Mouse (Mus musculus): Measurements from ENCODE around the gene Commd1. TPM values are rescaled to one million over a fixed set of nuclear protein-coding genes. Genes with fewer than 3 reads are reported as not detected.

The Commd1 gene
- polyA plus RNA-seq, 1 experiment from 2014 or later: 388 TPM

- Histone ChIP-seq H3K9ac (replicated peaks) (no peak overlapping the region), H3K27me3 (peaks cover 9% of the 10 kb centered on the region; the same call in 1 of the 2 replicates), H3K4me2 (no peak overlapping the region), H3K4me3 (replicated peaks) (no peak overlapping the region), H3K36me3 (no peaks in the 10 kb centered on the region), H3K27ac (no peak overlapping the region), H3K9me3 (no peaks in the 10 kb centered on the region), H3K4me1 (replicated peaks) (peaks cover 10% of the 10 kb centered on the region; the same call in 1 of the 2 replicates)
- no peak for ATAC-seq (ENCODE audit: insufficient number of reproducible peaks, insufficient read depth, low FRiP score, low TSS enrichment, low read depth)
- WGBS: 84% methylated on average over 8 of the region's 8 CpGs
These were observed 113.6 kb downstream of the Commd1 start for GRCm38 (mm10) chr11:22868582-22868981.

- H3K4me3 ChIP-seq (replicated peaks): no peak overlapping the region
- no peak overlapping the region for H3K27ac ChIP-seq
- peaks cover 8% of the 10 kb centered on the region; the same call in 1 of the 2 replicates for H3K4me1 ChIP-seq (replicated peaks)
- no peak overlapping the region for H3K9ac ChIP-seq (replicated peaks)
- no peak for ATAC-seq (ENCODE audit: insufficient number of reproducible peaks, insufficient read depth, low FRiP score, low TSS enrichment, low read depth)
- no peaks in the 10 kb centered on the region for H3K36me3 ChIP-seq
- no peaks in the 10 kb centered on the region for H3K9me3 ChIP-seq
- H3K4me2 ChIP-seq: no peak overlapping the region
- 90% methylated on average over 5 of the region's 5 CpGs for WGBS
- H3K27me3 ChIP-seq: peaks cover 13% of the 10 kb centered on the region
These were observed 114.5 kb downstream of the Commd1 start for GRCm38 (mm10) chr11:22867691-22868090.

- no peaks in the 10 kb centered on the region for H3K9me3 ChIP-seq
- H3K27me3 ChIP-seq: peaks cover 28% of the 10 kb centered on the region
- no peak overlapping the region for H3K27ac ChIP-seq
- no peak overlapping the region for H3K4me2 ChIP-seq
- no peak for ATAC-seq (ENCODE audit: insufficient number of reproducible peaks, insufficient read depth, low FRiP score, low TSS enrichment, low read depth)
- WGBS: 86% methylated on average over 7 of the region's 7 CpGs
- H3K4me1 ChIP-seq (replicated peaks): no peaks in the 10 kb centered on the region
- H3K9ac ChIP-seq (replicated peaks): no peak overlapping the region
- no peak overlapping the region for H3K4me3 ChIP-seq (replicated peaks)
- no peaks in the 10 kb centered on the region for H3K36me3 ChIP-seq
These were observed 116.4 kb downstream of the Commd1 start for GRCm38 (mm10) chr11:22865635-22866246.

- Histone ChIP-seq H3K27me3 (peaks cover 35% of the 10 kb centered on the region), H3K9ac (replicated peaks) (no peak overlapping the region), H3K36me3 (no peaks in the 10 kb centered on the region), H3K4me2 (no peak overlapping the region), H3K4me1 (replicated peaks) (peaks cover 7% of the 10 kb centered on the region; the same call in 1 of the 2 replicates), H3K4me3 (replicated peaks) (no peak overlapping the region), H3K9me3 (no peaks in the 10 kb centered on the region), H3K27ac (no peak overlapping the region)
- WGBS: 53% methylated on average over 8 of the region's 8 CpGs
- no peak for ATAC-seq (ENCODE audit: insufficient number of reproducible peaks, insufficient read depth, low FRiP score, low TSS enrichment, low read depth)
These were observed 117.7 kb downstream of the Commd1 start for GRCm38 (mm10) chr11:22864305-22865060.

GRCm38 (mm10) chr11:22863581-22863980 lies 118.6 kb downstream of the Commd1 start:
- H3K4me2 ChIP-seq: no peak overlapping the region
- ATAC-seq (ENCODE audit: insufficient number of reproducible peaks, insufficient read depth, low FRiP score, low TSS enrichment, low read depth): no peak
- H3K4me3 ChIP-seq (replicated peaks): no peak overlapping the region
- WGBS: 53% methylated on average over 4 of the region's 4 CpGs
- peaks cover 42% of the 10 kb centered on the region for H3K27me3 ChIP-seq
- no peak overlapping the region for H3K9ac ChIP-seq (replicated peaks)
- H3K27ac ChIP-seq: no peak overlapping the region
- no peaks in the 10 kb centered on the region for H3K36me3 ChIP-seq
- no peaks in the 10 kb centered on the region for H3K9me3 ChIP-seq
- H3K4me1 ChIP-seq (replicated peaks): peaks cover 11% of the 10 kb centered on the region

GRCm38 (mm10) chr11:22861315-22861714 lies 120.9 kb downstream of the Commd1 start:
- Histone ChIP-seq H3K9ac (replicated peaks) (no peak overlapping the region), H3K4me3 (replicated peaks) (no peak overlapping the region), H3K27ac (no peak overlapping the region), H3K27me3 (peaks cover 63% of the 10 kb centered on the region), H3K4me1 (replicated peaks) (peaks cover 20% of the 10 kb centered on the region), H3K9me3 (no peaks in the 10 kb centered on the region), H3K4me2 (no peak overlapping the region), H3K36me3 (no peaks in the 10 kb centered on the region)
- WGBS: 70% methylated on average over 4 of the region's 4 CpGs
- no peak for ATAC-seq (ENCODE audit: insufficient number of reproducible peaks, insufficient read depth, low FRiP score, low TSS enrichment, low read depth)

- H3K9ac ChIP-seq (replicated peaks): peak within 1 kb of the TSS; percentile 71
- 0 out of 2 replicates have a peak, but pooled peaks have one; percentile 22 for ATAC-seq (ENCODE audit: insufficient number of reproducible peaks, insufficient read depth, low FRiP score, low TSS enrichment, low read depth)
- H3K27ac ChIP-seq: no peak within 1 kb of the TSS
- peaks cover 20% of the 10 kb centered on the region for H3K4me1 ChIP-seq (replicated peaks)
- 4% methylated on average over 41 of the region's 41 CpGs for WGBS
- H3K36me3 ChIP-seq: no peaks in the 10 kb centered on the region
- H3K4me2 ChIP-seq: peak within 1 kb of the TSS; percentile 98
- H3K27me3 ChIP-seq: peaks cover 63% of the 10 kb centered on the region
- peak within 1 kb of the TSS; percentile 73 for H3K4me3 ChIP-seq (replicated peaks)
- H3K9me3 ChIP-seq: no peaks in the 10 kb centered on the region
These were observed 121.6 kb downstream of the Commd1 start, which contains the start of gene B3gnt2 for GRCm38 (mm10) chr11:22860335-22861227. TSS of gene B3gnt2 (minus strand) at chr11:22860961.

- Histone ChIP-seq H3K4me2 (peak overlapping the region; percentile 98), H3K27me3 (peaks cover 60% of the 10 kb centered on the region), H3K9me3 (no peaks in the 10 kb centered on the region), H3K9ac (replicated peaks) (peak overlapping the region; percentile 71), H3K4me3 (replicated peaks) (peak overlapping the region; percentile 73), H3K4me1 (replicated peaks) (peaks cover 20% of the 10 kb centered on the region), H3K36me3 (no peaks in the 10 kb centered on the region), H3K27ac (no peak overlapping the region)
- WGBS: under 1% methylated on average over 54 of the region's 55 CpGs
- peak; percentile 87 for ATAC-seq (ENCODE audit: insufficient number of reproducible peaks, insufficient read depth, low FRiP score, low TSS enrichment, low read depth)
These were observed 122.4 kb downstream of the Commd1 start for GRCm38 (mm10) chr11:22859633-22860334.

- H3K27me3 ChIP-seq: peaks cover 55% of the 10 kb centered on the region
- H3K27ac ChIP-seq: no peak overlapping the region
- WGBS: 0% methylated on average over 40 of the region's 41 CpGs
- no peaks in the 10 kb centered on the region for H3K36me3 ChIP-seq
- peak overlapping the region; percentile 98 for H3K4me2 ChIP-seq
- H3K9ac ChIP-seq (replicated peaks): peak overlapping the region; percentile 71
- H3K4me3 ChIP-seq (replicated peaks): peak overlapping the region; percentile 73
- ATAC-seq (ENCODE audit: insufficient number of reproducible peaks, insufficient read depth, low FRiP score, low TSS enrichment, low read depth): no peak; the same call in 1 of the 2 replicates
- H3K9me3 ChIP-seq: no peaks in the 10 kb centered on the region
- H3K4me1 ChIP-seq (replicated peaks): peaks cover 20% of the 10 kb centered on the region
These were observed 122.9 kb downstream of the Commd1 start for GRCm38 (mm10) chr11:22859301-22859632.

- Histone ChIP-seq H3K4me3 (replicated peaks) (peak overlapping the region; percentile 73), H3K4me2 (peak overlapping the region; percentile 98), H3K27me3 (peaks cover 54% of the 10 kb centered on the region), H3K9ac (replicated peaks) (peak overlapping the region; percentile 71), H3K4me1 (replicated peaks) (peaks cover 20% of the 10 kb centered on the region), H3K9me3 (no peaks in the 10 kb centered on the region), H3K27ac (no peak overlapping the region), H3K36me3 (no peaks in the 10 kb centered on the region)
- 2% methylated on average over 50 of the region's 50 CpGs for WGBS
- peak; percentile 18; the same call in 1 of the 2 replicates for ATAC-seq (ENCODE audit: insufficient number of reproducible peaks, insufficient read depth, low FRiP score, low TSS enrichment, low read depth)
These were observed 123.5 kb downstream of the Commd1 start for GRCm38 (mm10) chr11:22858441-22859300.

All from limb, embryonic 12.5 days (tissue).